Mouse (Mus musculus): Measurements from ENCODE around the gene Sec22a. TPM values are rescaled to one million over a fixed set of nuclear protein-coding genes. Genes with fewer than 3 reads are reported as not detected.

Sec22a gene
- polyA plus RNA-seq, 1 experiment: 35.8 TPM

DNA sequence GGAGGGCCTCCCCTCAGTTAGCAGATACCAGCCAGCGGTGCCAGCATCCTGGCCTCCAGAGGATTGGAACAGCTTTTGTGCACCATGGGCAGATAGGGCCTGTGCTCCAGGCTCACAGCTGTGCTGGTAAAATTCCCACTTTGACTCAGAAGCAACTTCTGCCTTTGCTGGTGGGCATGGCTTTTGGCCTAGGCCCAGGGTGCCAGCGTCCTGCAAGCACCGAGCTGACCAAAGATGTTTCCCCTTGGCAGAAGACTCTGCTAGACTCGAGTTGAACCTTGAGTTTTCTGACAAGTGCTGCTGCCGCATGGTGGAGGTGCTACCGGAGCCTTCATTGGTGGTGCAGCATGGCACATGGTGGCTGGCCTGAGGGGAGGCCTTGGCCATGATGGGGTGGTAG is 60.0 kb downstream of the Sec22a start:
- Histone ChIP-seq H3K27ac (ENCODE audit: insufficient read depth, low read length) (no peak overlapping the region), H3K4me1 (ENCODE audit: control insufficient read depth, insufficient read depth, low read length) (no peaks in the 10 kb centered on the region), H3K4me3 (ENCODE audit: insufficient read depth, low read length) (no peak overlapping the region)
- no peak for TF ChIP-seq POLR2A (IDR thresholded peaks at IDR 0.05; ENCODE audit: low read depth, low read length)
- no peak for TF ChIP-seq CTCF (IDR thresholded peaks at IDR 0.05; ENCODE audit: borderline replicate concordance, insufficient read depth, low read length)

DNA sequence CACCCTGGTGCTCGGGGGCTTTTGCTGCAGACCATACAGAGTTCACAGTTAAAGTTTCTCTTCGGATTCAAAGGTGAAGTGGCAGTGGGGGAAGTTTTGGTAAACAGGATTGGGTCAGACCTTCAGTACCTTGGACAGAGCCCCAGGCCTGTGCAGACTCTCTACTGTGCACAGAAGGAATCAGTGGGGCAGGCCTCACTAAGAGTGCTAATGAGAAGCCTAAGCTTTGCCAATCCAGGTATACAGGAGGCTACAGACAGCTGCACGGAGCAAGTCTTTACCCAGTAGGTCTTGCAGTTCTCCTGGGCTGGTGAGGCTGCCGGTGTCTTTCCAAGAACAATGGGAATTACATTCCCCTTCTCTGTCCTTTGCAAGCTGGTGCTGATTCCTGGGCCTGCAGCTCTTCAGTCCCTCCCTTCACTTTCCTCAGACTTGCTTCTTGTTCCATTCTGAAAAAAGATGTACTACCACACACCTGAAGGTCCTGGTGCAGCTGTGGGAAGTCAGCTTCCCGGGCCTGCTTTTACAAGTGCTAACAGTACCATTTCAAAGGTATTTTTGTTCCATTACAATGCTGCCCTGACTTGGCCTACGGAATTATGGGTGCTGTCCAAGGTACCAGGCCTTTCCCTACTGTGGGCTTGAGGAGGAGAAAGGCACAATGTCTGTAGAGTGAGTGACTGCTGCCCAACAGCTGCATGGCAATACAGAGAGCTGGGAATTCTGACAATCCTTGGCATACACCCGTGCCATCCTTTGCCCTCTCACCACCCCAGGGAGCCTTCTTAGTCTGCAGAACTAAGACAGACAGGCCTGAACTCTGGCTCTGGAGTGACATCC is 61.1 kb downstream of the Sec22a start:
- H3K27ac ChIP-seq (ENCODE audit: insufficient read depth, low read length): no peak overlapping the region
- TF ChIP-seq POLR2A (IDR thresholded peaks at IDR 0.05; ENCODE audit: low read depth, low read length) (no peak), CTCF (IDR thresholded peaks at IDR 0.05; ENCODE audit: borderline replicate concordance, insufficient read depth, low read length) (no peak)
- no peak overlapping the region for H3K4me3 ChIP-seq (ENCODE audit: insufficient read depth, low read length)
- H3K4me1 ChIP-seq (ENCODE audit: control insufficient read depth, insufficient read depth, low read length): no peaks in the 10 kb centered on the region

DNA sequence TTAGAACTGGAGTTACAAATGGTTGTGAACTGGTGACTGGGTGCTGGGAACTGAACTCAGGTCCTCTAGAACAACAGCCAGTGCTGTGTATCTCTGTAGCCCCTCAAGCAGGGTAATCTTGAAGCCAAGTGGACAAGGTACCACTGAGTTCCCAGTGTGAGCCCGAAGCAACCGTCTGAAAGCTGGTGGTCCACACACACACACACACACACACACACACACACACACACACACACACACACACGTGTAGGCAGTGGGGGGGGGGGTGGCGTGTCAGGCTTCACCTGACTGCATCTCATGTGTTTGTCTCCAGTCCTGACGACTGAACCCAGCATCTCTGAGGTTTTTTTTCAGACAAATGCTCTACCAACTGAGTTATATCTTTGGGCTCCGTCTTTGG is 63.6 kb downstream of the Sec22a start:
- H3K27ac ChIP-seq (ENCODE audit: insufficient read depth, low read length): no peak overlapping the region
- H3K4me3 ChIP-seq (ENCODE audit: insufficient read depth, low read length): no peak overlapping the region
- no peak for TF ChIP-seq CTCF (IDR thresholded peaks at IDR 0.05; ENCODE audit: borderline replicate concordance, insufficient read depth, low read length)
- no peak for TF ChIP-seq POLR2A (IDR thresholded peaks at IDR 0.05; ENCODE audit: low read depth, low read length)
- H3K4me1 ChIP-seq (ENCODE audit: control insufficient read depth, insufficient read depth, low read length): no peaks in the 10 kb centered on the region

DNA sequence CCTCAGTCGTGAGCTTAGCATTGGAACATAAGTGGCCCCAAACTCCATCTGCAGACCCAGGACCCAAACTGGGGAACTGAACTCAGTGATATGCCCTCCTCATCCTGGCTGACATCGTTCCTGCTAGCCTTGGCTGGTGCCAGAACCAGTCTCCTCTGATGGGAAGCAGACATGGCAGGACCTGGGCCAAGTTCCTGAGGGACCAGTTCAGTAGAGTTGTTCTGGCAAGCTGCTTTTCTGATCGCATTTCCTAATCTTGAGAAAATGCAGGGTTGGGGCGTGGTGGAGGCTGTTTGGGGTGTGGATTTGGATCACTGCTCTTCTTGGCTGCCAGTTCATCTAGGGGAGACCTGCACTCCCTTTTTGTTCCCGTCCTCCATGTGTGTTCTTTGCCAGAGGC is 65.9 kb downstream of the Sec22a start:
- no peak overlapping the region for H3K4me3 ChIP-seq (ENCODE audit: insufficient read depth, low read length)
- no peak overlapping the region for H3K27ac ChIP-seq (ENCODE audit: insufficient read depth, low read length)
- TF ChIP-seq POLR2A (IDR thresholded peaks at IDR 0.05; ENCODE audit: low read depth, low read length) (no peak), CTCF (IDR thresholded peaks at IDR 0.05; ENCODE audit: borderline replicate concordance, insufficient read depth, low read length) (no peak)
- H3K4me1 ChIP-seq (ENCODE audit: control insufficient read depth, insufficient read depth, low read length): no peaks in the 10 kb centered on the region

DNA sequence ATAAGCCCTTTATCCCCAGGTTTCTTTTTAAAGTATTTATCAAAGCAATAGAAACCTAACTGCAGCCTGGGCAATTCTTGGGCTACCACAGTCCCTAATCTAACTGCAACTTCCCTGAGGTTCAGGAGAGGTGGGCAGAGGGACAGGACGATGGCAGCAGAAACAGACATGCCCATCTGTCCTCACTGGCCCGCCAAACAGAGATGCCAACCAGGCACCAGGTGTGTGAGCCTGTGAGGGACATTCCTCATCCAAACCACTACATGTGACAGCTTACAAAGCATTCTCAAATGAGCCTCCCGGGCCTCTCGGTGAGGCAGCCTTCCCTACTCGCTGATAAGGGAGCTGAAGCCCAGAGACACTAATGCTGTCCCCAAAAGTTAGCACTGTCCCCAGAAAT is 76.5 kb downstream of the Sec22a start:
- Histone ChIP-seq H3K4me1 (ENCODE audit: control insufficient read depth, insufficient read depth, low read length) (no peaks in the 10 kb centered on the region), H3K27ac (ENCODE audit: insufficient read depth, low read length) (no peak overlapping the region), H3K4me3 (ENCODE audit: insufficient read depth, low read length) (no peak overlapping the region)
- TF ChIP-seq POLR2A (IDR thresholded peaks at IDR 0.05; ENCODE audit: low read depth, low read length) (no peak), CTCF (IDR thresholded peaks at IDR 0.05; ENCODE audit: borderline replicate concordance, insufficient read depth, low read length) (no peak)

DNA sequence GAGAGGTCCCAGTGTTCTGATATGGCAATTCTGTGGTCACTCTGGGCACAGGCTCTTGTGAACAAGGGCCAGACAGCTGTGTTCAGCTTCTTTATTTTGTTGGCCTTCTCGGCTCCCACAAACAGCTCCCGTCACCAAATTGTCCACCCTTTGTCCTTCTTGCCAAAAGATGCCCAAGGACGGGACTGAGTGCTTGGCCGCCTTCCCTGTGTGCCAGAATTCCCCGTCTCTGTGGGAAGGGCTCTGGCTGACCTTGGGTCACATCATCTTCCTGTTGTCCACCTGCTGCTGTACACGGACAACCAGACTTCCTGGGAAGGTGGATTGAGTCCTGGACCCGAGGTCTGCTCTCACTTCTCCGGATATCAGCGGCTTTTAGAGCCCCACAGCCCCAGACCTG is 77.9 kb downstream of the Sec22a start:
- Histone ChIP-seq H3K4me1 (ENCODE audit: control insufficient read depth, insufficient read depth, low read length) (no peaks in the 10 kb centered on the region), H3K27ac (ENCODE audit: insufficient read depth, low read length) (no peak overlapping the region), H3K4me3 (ENCODE audit: insufficient read depth, low read length) (no peak overlapping the region)
- TF ChIP-seq CTCF (IDR thresholded peaks at IDR 0.05; ENCODE audit: borderline replicate concordance, insufficient read depth, low read length): no peak
- TF ChIP-seq POLR2A (IDR thresholded peaks at IDR 0.05; ENCODE audit: low read depth, low read length): no peak

DNA sequence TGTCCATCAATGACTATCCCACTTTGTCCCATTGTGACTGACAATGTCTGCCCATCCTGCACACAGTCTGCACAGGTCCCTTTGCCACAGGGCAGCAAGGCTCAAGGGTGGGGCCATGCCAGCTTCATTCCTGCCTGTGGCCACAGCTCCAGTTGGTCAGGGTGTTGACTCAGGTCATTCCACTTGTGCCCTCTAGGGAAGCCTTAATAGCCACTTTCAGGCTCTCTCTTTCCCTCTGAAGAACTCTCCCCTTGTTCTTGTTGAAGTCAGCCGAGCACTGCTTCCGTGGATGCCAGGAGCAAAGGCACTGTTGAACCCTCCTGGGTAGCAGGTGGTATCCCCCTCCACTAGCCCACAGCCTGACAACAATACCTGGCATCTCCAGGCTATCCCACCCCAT is 81.3 kb downstream of the Sec22a start:
- H3K27ac ChIP-seq (ENCODE audit: insufficient read depth, low read length): no peak overlapping the region

DNA sequence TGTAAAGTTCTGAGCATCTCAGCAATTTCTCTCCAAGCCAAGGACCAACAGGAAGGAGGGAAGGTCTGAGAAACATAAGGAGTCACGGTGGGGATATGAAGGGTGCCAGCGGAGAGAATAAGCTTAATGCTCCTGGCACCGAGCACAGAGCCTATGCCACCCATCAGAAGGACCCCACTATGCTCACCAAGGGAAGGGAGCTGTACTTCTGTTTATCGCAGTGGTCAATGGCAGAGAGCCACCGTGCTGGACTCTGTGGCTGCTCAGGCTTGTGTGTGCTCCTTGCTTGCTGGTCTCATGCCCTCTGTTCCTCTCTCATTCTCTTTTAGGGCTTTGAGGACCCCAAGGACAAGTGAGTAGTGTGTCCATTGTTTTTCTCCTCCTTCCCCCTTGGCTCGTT is 85.6 kb downstream of the Sec22a start:
- Histone ChIP-seq H3K27ac (ENCODE audit: insufficient read depth, low read length) (no peak overlapping the region), H3K4me3 (ENCODE audit: insufficient read depth, low read length) (no peak overlapping the region), H3K4me1 (ENCODE audit: control insufficient read depth, insufficient read depth, low read length) (no peaks in the 10 kb centered on the region)
- no peak for TF ChIP-seq POLR2A (IDR thresholded peaks at IDR 0.05; ENCODE audit: low read depth, low read length)
- no peak for TF ChIP-seq CTCF (IDR thresholded peaks at IDR 0.05; ENCODE audit: borderline replicate concordance, insufficient read depth, low read length)

More for the DNA sequence above, 81.3 kb downstream of the Sec22a start:
- no peaks in the 10 kb centered on the region for H3K4me1 ChIP-seq (ENCODE audit: control insufficient read depth, insufficient read depth, low read length)
- TF ChIP-seq POLR2A (IDR thresholded peaks at IDR 0.05; ENCODE audit: low read depth, low read length): no peak
- no peak for TF ChIP-seq CTCF (IDR thresholded peaks at IDR 0.05; ENCODE audit: borderline replicate concordance, insufficient read depth, low read length)
- no peak overlapping the region for H3K4me3 ChIP-seq (ENCODE audit: insufficient read depth, low read length)

DNA sequence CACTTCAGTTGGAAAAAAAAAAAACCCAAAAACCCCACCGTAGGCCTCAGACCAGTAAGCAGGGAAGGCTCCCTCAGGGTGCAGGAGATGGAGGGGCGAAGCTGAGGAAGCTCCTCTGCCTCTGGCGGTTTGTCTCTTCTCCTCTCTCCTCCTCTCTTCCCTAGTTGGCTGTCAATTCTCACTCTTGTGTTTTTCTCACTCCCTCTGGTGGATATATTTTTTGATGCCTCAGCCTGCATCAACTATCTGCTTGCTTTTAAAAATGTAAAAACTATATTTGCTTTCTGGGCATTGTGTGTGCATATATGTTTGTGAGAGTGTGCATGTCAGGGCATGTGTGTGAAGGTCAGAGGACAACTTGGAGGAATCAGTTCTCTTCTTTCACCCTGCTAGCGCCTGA is 91.3 kb downstream of the Sec22a start:
- Histone ChIP-seq H3K27ac (ENCODE audit: insufficient read depth, low read length) (no peak overlapping the region), H3K4me3 (ENCODE audit: insufficient read depth, low read length) (no peak overlapping the region), H3K4me1 (ENCODE audit: control insufficient read depth, insufficient read depth, low read length) (no peaks in the 10 kb centered on the region)
- TF ChIP-seq POLR2A (IDR thresholded peaks at IDR 0.05; ENCODE audit: low read depth, low read length): no peak
- no peak for TF ChIP-seq CTCF (IDR thresholded peaks at IDR 0.05; ENCODE audit: borderline replicate concordance, insufficient read depth, low read length)

DNA sequence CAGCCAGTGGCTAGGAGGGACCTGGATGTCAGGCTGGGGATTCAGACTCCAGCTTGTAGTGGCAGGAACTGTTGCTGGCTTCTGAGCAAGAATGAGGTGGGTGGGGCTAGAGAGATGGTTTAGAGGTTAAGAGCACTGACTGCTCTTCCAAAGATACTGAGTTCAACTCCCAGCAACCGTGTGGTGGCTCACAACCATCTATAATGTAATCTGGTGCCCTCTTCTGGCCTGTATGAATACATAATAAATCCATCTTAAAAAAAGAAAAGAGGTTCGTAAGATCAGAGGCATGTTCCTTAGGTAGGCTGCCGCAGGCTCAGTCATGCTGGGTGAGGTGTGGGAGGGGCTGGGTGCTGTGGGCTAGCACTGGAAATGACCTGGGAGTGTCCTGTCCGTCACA is 92.1 kb downstream of the Sec22a start:
- Histone ChIP-seq H3K27ac (ENCODE audit: insufficient read depth, low read length) (no peak overlapping the region), H3K4me1 (ENCODE audit: control insufficient read depth, insufficient read depth, low read length) (no peaks in the 10 kb centered on the region), H3K4me3 (ENCODE audit: insufficient read depth, low read length) (no peak overlapping the region)
- TF ChIP-seq CTCF (IDR thresholded peaks at IDR 0.05; ENCODE audit: borderline replicate concordance, insufficient read depth, low read length) (no peak), POLR2A (IDR thresholded peaks at IDR 0.05; ENCODE audit: low read depth, low read length) (no peak)

All from embryonic fibroblast, embryonic 13.5 days (primary cell).